Mouse (Mus musculus) brown adipose tissue, adult 24 weeks (tissue): ENCODE results near the gene Eif4a1. TPM values are rescaled to one million over a fixed set of nuclear protein-coding genes. Genes with fewer than 3 reads are reported as not detected.
A peak's percentile ranks its signal among the peaks of the same experiment; 100 is the strongest.

ENCODE experiments used
- H3K27ac ChIP-seq: fragments of 200-500 bp; replicated peaks from 2 replicates; pipeline ENCODE4 v1.5.1; 2012; ENCODE audit warnings: low read depth, mild to moderate bottlenecking, low read length
- H3K4me1 ChIP-seq: fragments of 200-500 bp; 2 replicates; pipeline ENCODE4 v1.6.1; 2012; ENCODE audit warnings: low read length, mixed read lengths; ENCODE audit not compliant: control insufficient read depth, insufficient read depth, insufficient read length
- H3K4me3 ChIP-seq: fragments of 200-500 bp; 2 replicates; pipeline ENCODE4 v1.5.1; 2012; ENCODE audit warnings: low read depth, mild to moderate bottlenecking, low read length, moderate library complexity; ENCODE audit not compliant: insufficient read depth
- polyA plus RNA-seq: library from polyadenylated mRNA; stranded (reverse); fragments of >200 nt; gene quantifications from 2 replicates; pipeline ENCODE4 v1.2.4, GENCODE M21; 2012; ENCODE audit not compliant: missing spikeins, insufficient read depth, insufficient read length

Eif4a1 gene
- polyA plus RNA-seq = 268 and 317 TPM in 2 replicates

- Histone ChIP-seq H3K27ac (peak within 1 kb of the TSS; percentile 94), H3K4me3 (peak within 1 kb of the TSS; percentile 95), H3K4me1 (no peaks in the 10 kb centered on the region)
These were observed at the start of gene Eif4a1 for GRCm38 (mm10) chr11:69672211-69672706. Eif4a1 (minus strand) TSS chr11:69672423.

- H3K4me3 ChIP-seq = no peak overlapping the region
- no peak overlapping the region for H3K27ac ChIP-seq
- no peaks in the 10 kb centered on the region for H3K4me1 ChIP-seq
These were observed 48.6 kb upstream of the Eif4a1 start for GRCm38 (mm10) chr11:69720852-69721251.

- Histone ChIP-seq H3K4me3 (no peak overlapping the region), H3K27ac (no peak overlapping the region), H3K4me1 (no peaks in the 10 kb centered on the region)
These were observed 47.2 kb upstream of the Eif4a1 start for GRCm38 (mm10) chr11:69719423-69719822.

GRCm38 (mm10) chr11:69718661-69719060, 46.4 kb upstream of the Eif4a1 start:
- no peak overlapping the region for H3K4me3 ChIP-seq
- no peaks in the 10 kb centered on the region for H3K4me1 ChIP-seq
- H3K27ac ChIP-seq = no peak overlapping the region

- no peak overlapping the region for H3K4me3 ChIP-seq
- H3K27ac ChIP-seq = no peak overlapping the region
- H3K4me1 ChIP-seq = no peaks in the 10 kb centered on the region
These were observed 44.7 kb upstream of the Eif4a1 start for GRCm38 (mm10) chr11:69716953-69717352.

- no peak overlapping the region for H3K27ac ChIP-seq
- no peaks in the 10 kb centered on the region for H3K4me1 ChIP-seq
- H3K4me3 ChIP-seq = no peak overlapping the region
These were observed 43.7 kb upstream of the Eif4a1 start for GRCm38 (mm10) chr11:69715929-69716328.

- no peak overlapping the region for H3K27ac ChIP-seq
These were observed 43.3 kb upstream of the Eif4a1 start for GRCm38 (mm10) chr11:69715482-69715881.

GRCm38 (mm10) chr11:69714636-69715329, 42.6 kb upstream of the Eif4a1 start:
- no peaks in the 10 kb centered on the region for H3K4me1 ChIP-seq
- no peak overlapping the region for H3K27ac ChIP-seq
- no peak overlapping the region for H3K4me3 ChIP-seq

More at GRCm38 (mm10) chr11:69715482-69715881, 43.3 kb upstream of the Eif4a1 start:
- Histone ChIP-seq H3K4me1 (no peaks in the 10 kb centered on the region), H3K4me3 (no peak overlapping the region)

- H3K4me3 ChIP-seq = no peak overlapping the region
- H3K27ac ChIP-seq = no peak overlapping the region
- no peaks in the 10 kb centered on the region for H3K4me1 ChIP-seq
These were observed 40.9 kb upstream of the Eif4a1 start for GRCm38 (mm10) chr11:69712954-69713672.

- no peaks in the 10 kb centered on the region for H3K4me1 ChIP-seq
- H3K27ac ChIP-seq = no peak overlapping the region
- H3K4me3 ChIP-seq = no peak overlapping the region
These were observed 38.9 kb upstream of the Eif4a1 start for GRCm38 (mm10) chr11:69711082-69711481.

- no peaks in the 10 kb centered on the region for H3K4me1 ChIP-seq
- no peak overlapping the region for H3K27ac ChIP-seq
- H3K4me3 ChIP-seq = no peak overlapping the region
These were observed 38.2 kb upstream of the Eif4a1 start for GRCm38 (mm10) chr11:69710470-69710869.

GRCm38 (mm10) chr11:69709554-69710446, 37.6 kb upstream of the Eif4a1 start:
- no peaks in the 10 kb centered on the region for H3K4me1 ChIP-seq
- H3K27ac ChIP-seq = no peak overlapping the region
- H3K4me3 ChIP-seq = no peak overlapping the region

GRCm38 (mm10) chr11:69708614-69709265, 36.5 kb upstream of the Eif4a1 start:
- Histone ChIP-seq H3K4me3 (no peak overlapping the region), H3K4me1 (no peaks in the 10 kb centered on the region), H3K27ac (no peak overlapping the region)

GRCm38 (mm10) chr11:69707873-69708381, 35.7 kb upstream of the Eif4a1 start:
- Histone ChIP-seq H3K4me1 (no peaks in the 10 kb centered on the region), H3K27ac (no peak overlapping the region), H3K4me3 (no peak overlapping the region)
